In the genomic region with DNA sequence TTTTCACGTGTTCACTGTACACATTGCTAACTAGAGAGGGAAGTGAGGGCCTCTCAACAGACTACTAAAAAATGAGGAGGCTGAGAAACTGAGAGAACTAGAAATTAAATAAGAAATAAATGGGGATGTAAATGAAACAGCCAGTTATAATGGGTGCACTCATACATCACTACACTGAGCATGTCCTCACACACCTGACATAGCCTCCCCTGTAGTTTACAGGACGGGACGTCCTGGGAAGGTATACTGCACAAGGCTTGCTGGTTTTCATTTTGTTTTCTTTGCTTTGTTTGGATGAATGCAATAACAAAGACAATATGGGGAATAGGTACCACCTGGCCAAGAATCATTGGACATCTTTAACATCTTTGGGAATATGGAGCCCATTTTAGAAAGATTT, we compare ENCODE assay signal across 10 mouse cellular contexts.
DNase-seq lines count a peak whose midpoint lies in the region; ATAC-seq lines count a peak whose summit lies in the region.
"Had no signal": no experiment of that assay in that cellular context is flagged by ENCODE, and none has a peak within 500 bp of the region (broad histone marks: within the 10 kb centered on the region; RNA-seq: fewer than 3 reads in every experiment).

No protein-coding gene starts in this region.

- 74% methylated on average over 3 of the region's 3 CpGs for WGBS in heart, embryonic 15.5 days
- 83% methylated on average over 3 of the region's 3 CpGs for WGBS in heart, embryonic 12.5 days
- 88% methylated on average over 3 of the region's 3 CpGs for WGBS in midbrain, embryonic 13.5 days
- 91% methylated on average over 3 of the region's 3 CpGs for WGBS in midbrain, embryonic 11.5 days
- 53% methylated on average over 3 of the region's 3 CpGs for WGBS in hindbrain, embryonic 14.5 days
- 53% methylated on average over 3 of the region's 3 CpGs for WGBS in neural tube, embryonic 15.5 days

- H3K4me3 ChIP-seq in heart, embryonic 15.5 days = no peak overlapping the region
- H3K4me3 ChIP-seq in heart, embryonic 12.5 days = no peak overlapping the region
- peak overlapping the region; percentile 14 for H3K4me3 ChIP-seq in midbrain, embryonic 13.5 days (replicated peaks)
- H3K4me3 ChIP-seq in midbrain, embryonic 11.5 days (ENCODE audit: low read depth, low read length) = no peak overlapping the region
- peak overlapping the region; percentile 71 for H3K4me3 ChIP-seq in hindbrain, embryonic 14.5 days (replicated peaks; ENCODE audit: low read length)
- 0 out of 2 replicates have a peak overlapping the region, but pooled peaks have one; percentile 6 for H3K4me3 ChIP-seq in neural tube, embryonic 15.5 days (replicated peaks)
- H3K4me3 ChIP-seq: kidney, embryonic 15.5 days had no signal

- no peaks in the 10 kb centered on the region for H3K9me3 ChIP-seq in heart, embryonic 15.5 days (replicated peaks)
- H3K9me3 ChIP-seq in heart, embryonic 12.5 days (replicated peaks) = no peaks in the 10 kb centered on the region
- no peaks in the 10 kb centered on the region for H3K9me3 ChIP-seq in midbrain, embryonic 13.5 days
- no peaks in the 10 kb centered on the region for H3K9me3 ChIP-seq in midbrain, embryonic 11.5 days (ENCODE audit: control insufficient read depth, low read length)
- H3K9me3 ChIP-seq in hindbrain, embryonic 14.5 days (ENCODE audit: control insufficient read depth, low read length) = no peaks in the 10 kb centered on the region
- H3K9me3 ChIP-seq in neural tube, embryonic 15.5 days (replicated peaks) = no peaks in the 10 kb centered on the region
- H3K9me3 ChIP-seq: kidney, embryonic 15.5 days had no signal

- DNase-seq in midbrain, embryonic 11.5 days (ENCODE audit: low spot score, missing footprints) = no peak
- DNase-seq in hindbrain, embryonic 14.5 days (ENCODE audit: low spot score) = no peak
- DNase-seq in frontal cortex, postnatal 14 days (ENCODE audit: low spot score in 2 of 2) = no peak
- DNase-seq: adrenal gland, adult 2 months; lung, postnatal 10 days had no signal

- H3K4me1 ChIP-seq in heart, embryonic 15.5 days (replicated peaks) = peaks cover 75% of the 10 kb centered on the region
- H3K4me1 ChIP-seq in heart, embryonic 12.5 days (replicated peaks) = peaks cover 64% of the 10 kb centered on the region
- peaks cover 44% of the 10 kb centered on the region for H3K4me1 ChIP-seq in midbrain, embryonic 13.5 days (replicated peaks)
- H3K4me1 ChIP-seq in midbrain, embryonic 11.5 days (ENCODE audit: control insufficient read depth, insufficient read depth, low read length) = peaks cover 3% of the 10 kb centered on the region; the same call in 1 of the 2 replicates
- H3K4me1 ChIP-seq in hindbrain, embryonic 14.5 days (replicated peaks; ENCODE audit: control insufficient read depth, insufficient read depth, low read length) = peaks cover 16% of the 10 kb centered on the region
- H3K4me1 ChIP-seq in neural tube, embryonic 15.5 days = peaks cover 37% of the 10 kb centered on the region

- H3K36me3 ChIP-seq in heart, embryonic 15.5 days = peaks cover 15% of the 10 kb centered on the region
- H3K36me3 ChIP-seq in heart, embryonic 12.5 days = peaks cover 45% of the 10 kb centered on the region
- H3K36me3 ChIP-seq in midbrain, embryonic 13.5 days = peaks cover 10% of the 10 kb centered on the region
- peaks cover 6% of the 10 kb centered on the region for H3K36me3 ChIP-seq in midbrain, embryonic 11.5 days (ENCODE audit: control insufficient read depth, insufficient read depth, low read length)
- peaks cover 13% of the 10 kb centered on the region; the same call in 1 of the 2 replicates for H3K36me3 ChIP-seq in hindbrain, embryonic 14.5 days (replicated peaks; ENCODE audit: control insufficient read depth, insufficient read depth)
- H3K36me3 ChIP-seq in neural tube, embryonic 15.5 days = no peaks in the 10 kb centered on the region

- no peak for ATAC-seq in heart, embryonic 15.5 days (replicated peaks; ENCODE audit: insufficient number of reproducible peaks, insufficient read depth, low FRiP score, low read depth)
- no peak for ATAC-seq in heart, embryonic 12.5 days (ENCODE audit: insufficient number of reproducible peaks, low FRiP score)
- ATAC-seq in midbrain, embryonic 13.5 days = 0 out of 2 replicates have a peak, but pooled peaks have one; percentile 46
- no peak for ATAC-seq in midbrain, embryonic 11.5 days (ENCODE audit: low FRiP score)
- ATAC-seq in hindbrain, embryonic 14.5 days (ENCODE audit: low FRiP score) = peak; percentile 35; the same call in 1 of the 2 replicates
- peak; percentile 43; the same call in 1 of the 2 replicates for ATAC-seq in neural tube, embryonic 15.5 days (ENCODE audit: low FRiP score)

- H3K27ac ChIP-seq in heart, embryonic 15.5 days = 0 out of 2 replicates have a peak overlapping the region, but pooled peaks have one; percentile 19
- H3K27ac ChIP-seq in heart, embryonic 12.5 days (ENCODE audit: poor library complexity, severe bottlenecking) = no peak overlapping the region
- H3K27ac ChIP-seq in midbrain, embryonic 13.5 days = peak overlapping the region; percentile 58
- no peak overlapping the region for H3K27ac ChIP-seq in midbrain, embryonic 11.5 days (ENCODE audit: low read depth, low read length)
- H3K27ac ChIP-seq in hindbrain, embryonic 14.5 days = peak overlapping the region; percentile 86
- H3K27ac ChIP-seq in neural tube, embryonic 15.5 days (replicated peaks) = peak overlapping the region; percentile 76
- H3K27ac ChIP-seq: kidney, embryonic 15.5 days had no signal

- no peak overlapping the region for H3K4me2 ChIP-seq in heart, embryonic 15.5 days
- H3K4me2 ChIP-seq in heart, embryonic 12.5 days = no peak overlapping the region
- H3K4me2 ChIP-seq in midbrain, embryonic 13.5 days (replicated peaks) = peak overlapping the region; percentile 17; the same call in 1 of the 2 replicates
- H3K4me2 ChIP-seq in midbrain, embryonic 11.5 days = no peak overlapping the region
- peak overlapping the region; percentile 82 for H3K4me2 ChIP-seq in hindbrain, embryonic 14.5 days (replicated peaks)
- H3K4me2 ChIP-seq in neural tube, embryonic 15.5 days = peak overlapping the region; percentile 93
- H3K4me2 ChIP-seq: kidney, embryonic 15.5 days had no signal

- no peaks in the 10 kb centered on the region for H3K27me3 ChIP-seq in heart, embryonic 15.5 days
- H3K27me3 ChIP-seq in heart, embryonic 12.5 days (replicated peaks) = no peaks in the 10 kb centered on the region
- no peaks in the 10 kb centered on the region for H3K27me3 ChIP-seq in midbrain, embryonic 13.5 days
- no peaks in the 10 kb centered on the region for H3K27me3 ChIP-seq in midbrain, embryonic 11.5 days (ENCODE audit: control insufficient read depth, insufficient read depth, low read length)
- H3K27me3 ChIP-seq in hindbrain, embryonic 14.5 days (ENCODE audit: control insufficient read depth, insufficient read depth, low read length) = no peaks in the 10 kb centered on the region
- H3K27me3 ChIP-seq in neural tube, embryonic 15.5 days (replicated peaks) = no peaks in the 10 kb centered on the region

- no peak overlapping the region for H3K9ac ChIP-seq in heart, embryonic 15.5 days
- H3K9ac ChIP-seq in heart, embryonic 12.5 days = no peak overlapping the region
- no peak overlapping the region for H3K9ac ChIP-seq in midbrain, embryonic 13.5 days (replicated peaks)
- H3K9ac ChIP-seq in midbrain, embryonic 11.5 days (ENCODE audit: low read length) = no peak overlapping the region
- peak overlapping the region; percentile 44 for H3K9ac ChIP-seq in hindbrain, embryonic 14.5 days
- H3K9ac ChIP-seq in neural tube, embryonic 15.5 days (replicated peaks) = 0 out of 2 replicates have a peak overlapping the region, but pooled peaks have one; percentile 22
- H3K9ac ChIP-seq: kidney, embryonic 15.5 days had no signal

Comparison
In these comparisons a context has a peak if more than half of its experiments do, and no peak if none do; other contexts are left out.
1. ATAC-seq: peak in midbrain, embryonic 13.5 days (single experiment), hindbrain, embryonic 14.5 days (single experiment) and neural tube, embryonic 15.5 days (single experiment); none in heart, embryonic 15.5 days (single experiment), heart, embryonic 12.5 days (single experiment) and midbrain, embryonic 11.5 days (single experiment).
2. H3K27ac ChIP-seq: peak in heart, embryonic 15.5 days (single experiment), midbrain, embryonic 13.5 days (single experiment), hindbrain, embryonic 14.5 days (single experiment) and neural tube, embryonic 15.5 days (single experiment); none in heart, embryonic 12.5 days (single experiment) and midbrain, embryonic 11.5 days (single experiment).
3. H3K4me2 ChIP-seq: peak in midbrain, embryonic 13.5 days (single experiment), hindbrain, embryonic 14.5 days (single experiment) and neural tube, embryonic 15.5 days (single experiment); none in heart, embryonic 15.5 days (single experiment), heart, embryonic 12.5 days (single experiment) and midbrain, embryonic 11.5 days (single experiment).
4. H3K4me3 ChIP-seq: peak in midbrain, embryonic 13.5 days (single experiment), hindbrain, embryonic 14.5 days (single experiment) and neural tube, embryonic 15.5 days (single experiment); none in heart, embryonic 15.5 days (single experiment), heart, embryonic 12.5 days (single experiment) and midbrain, embryonic 11.5 days (single experiment).
5. H3K9ac ChIP-seq: peak in hindbrain, embryonic 14.5 days (single experiment) and neural tube, embryonic 15.5 days (single experiment); none in heart, embryonic 15.5 days (single experiment), heart, embryonic 12.5 days (single experiment), midbrain, embryonic 13.5 days (single experiment) and midbrain, embryonic 11.5 days (single experiment).